Mouse (Mus musculus) forebrain, embryonic 13.5 days (tissue): ENCODE measurements around the gene Rab27a. TPM values are rescaled to one million over a fixed set of nuclear protein-coding genes. Genes with fewer than 3 reads are reported as not detected.
A peak's percentile ranks its signal among the peaks of the same experiment; 100 is the strongest.
"Not testable (repeated sequence)": the region's sequence is repeated elsewhere in the genome, so short reads cannot be mapped to it uniquely, and the experiment has no call there.

Experiments used
- ATAC-seq: fragments of 200-750 bp; cut with Nextera tagmentation; 2 replicates; pipeline ENCODE4 v1.8.0; 2017
- H3K27ac ChIP-seq: fragments of 300-500 bp; sonication (generic); 2 replicates; pipeline ENCODE4 v1.5.1; 2015; ENCODE audit warnings: inconsistent platforms, mild to moderate bottlenecking, moderate library complexity
- H3K27me3 ChIP-seq: fragments of 300-500 bp; sonication (generic); 2 replicates; pipeline ENCODE4 v1.6.1; 2015; ENCODE audit warnings: mild to moderate bottlenecking, inconsistent platforms
- H3K36me3 ChIP-seq: fragments of 300-500 bp; sonication (generic); 2 replicates; pipeline ENCODE4 v1.6.1; 2015; ENCODE audit warnings: mild to moderate bottlenecking, inconsistent platforms; ENCODE audit not compliant: poor library complexity, severe bottlenecking
- H3K4me1 ChIP-seq: fragments of 300-500 bp; sonication (generic); 2 replicates; pipeline ENCODE4 v1.6.1; 2015; ENCODE audit warnings: inconsistent platforms
- H3K4me2 ChIP-seq: fragments of 300-500 bp; sonication (generic); 2 replicates; pipeline ENCODE4 v1.6.1; 2015; ENCODE audit warnings: inconsistent platforms, mild to moderate bottlenecking, moderate library complexity
- H3K4me3 ChIP-seq: fragments of 300-500 bp; sonication (generic); 2 replicates; pipeline ENCODE4 v1.5.1; 2015; ENCODE audit warnings: mild to moderate bottlenecking, inconsistent platforms
- H3K9ac ChIP-seq: fragments of 300-500 bp; sonication (generic); 2 replicates; pipeline ENCODE4 v1.6.1; 2015; ENCODE audit warnings: mild to moderate bottlenecking, inconsistent platforms
- H3K9me3 ChIP-seq: fragments of 300-500 bp; sonication (generic); replicated peaks from 2 replicates; pipeline ENCODE4 v1.6.1; 2016; ENCODE audit warnings: inconsistent platforms
- WGBS: fragments of 180-500 bp; shearing (Covaris S2); methylation state at CpG from one replicate; pipeline ENCODE4 v1.1.7; 2015; 5-methylcytosine and 5-hydroxymethylcytosine counted together
- polyA plus RNA-seq: library from polyadenylated mRNA; unstranded; fragments of >200 nt; fragmentation: Nextera tagmentation; extraction: Ambion mirVana; gene quantifications from 2 replicates; pipeline ENCODE4 v1.2.1, GENCODE M21; 2015

Rab27a gene
- polyA plus RNA-seq, 1 experiment from 2014 or later, result 0.96 TPM

DNA sequence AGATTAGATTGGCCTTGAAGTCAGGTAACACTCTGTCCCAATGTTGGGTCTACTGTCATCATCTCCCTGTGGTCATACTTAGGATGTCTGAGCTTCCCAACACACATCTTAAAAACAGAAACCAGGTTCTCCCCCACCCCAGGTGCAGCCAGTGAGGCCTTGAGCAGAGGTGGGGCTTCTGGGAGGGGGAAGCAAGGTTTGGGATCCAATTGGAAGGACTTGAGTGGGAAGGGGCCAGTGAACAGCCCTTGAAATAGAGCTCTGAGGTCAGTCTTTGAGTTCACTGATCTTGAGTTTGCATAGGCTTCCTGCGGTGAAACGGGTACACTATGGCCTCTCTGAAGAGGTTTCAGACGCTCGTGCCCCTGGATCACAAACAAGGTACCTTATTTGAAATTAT lies 57.5 kb downstream of the Rab27a start, which contains the start of gene Gm20509:
Gene Gm20509, plus strand, starts transcription at position 290 of the 400 bp plus-strand sequence.
- Histone ChIP-seq H3K36me3 (no peaks in the 10 kb centered on the region), H3K4me1 (peaks cover 8% of the 10 kb centered on the region), H3K27ac (no peak within 1 kb of the TSS), H3K4me2 (peak within 1 kb of the TSS; percentile 79), H3K27me3 (peaks cover 60% of the 10 kb centered on the region), H3K9ac (peak within 1 kb of the TSS; percentile 61), H3K4me3 (peak within 1 kb of the TSS; percentile 42), H3K9me3 (no peaks in the 10 kb centered on the region)
- WGBS, result 94% methylated on average over 4 of the region's 4 CpGs
- ATAC-seq, result no peak

DNA sequence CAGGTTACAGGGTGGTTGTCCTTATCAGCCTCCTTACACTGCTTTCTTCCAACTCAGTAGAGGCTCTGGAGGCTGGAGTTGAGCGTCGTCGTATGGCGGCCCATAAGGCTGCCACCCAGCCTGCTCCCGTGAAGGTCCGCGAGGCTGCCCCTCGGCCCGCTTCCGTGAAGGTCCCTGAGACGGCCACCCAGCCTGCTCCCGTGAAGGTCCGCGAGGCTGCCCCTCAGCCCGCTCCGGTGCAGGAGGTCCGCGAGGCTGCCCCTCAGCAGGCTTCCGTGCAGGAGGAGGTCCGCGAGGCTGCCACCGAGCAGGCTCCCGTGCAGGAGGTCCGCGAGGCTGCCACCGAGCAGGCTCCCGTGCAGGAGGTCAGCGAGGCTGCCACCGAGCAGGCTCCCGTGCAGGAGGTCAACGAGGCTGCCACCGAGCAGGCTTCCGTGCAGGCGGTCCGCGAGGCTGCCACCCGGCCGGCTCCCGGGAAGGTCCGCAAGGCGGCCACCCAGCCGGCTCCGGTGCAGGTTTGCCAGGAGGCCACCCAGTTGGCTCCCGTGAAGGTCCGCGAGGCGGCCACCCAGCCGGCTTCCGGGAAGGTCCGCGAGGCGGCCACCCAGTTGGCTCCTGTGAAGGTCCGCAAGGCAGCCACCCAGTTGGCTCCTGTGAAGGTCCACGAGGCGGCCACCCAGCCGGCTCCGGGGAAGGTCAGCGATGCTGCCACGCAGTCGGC lies 58.7 kb downstream of the Rab27a start:
- 5% methylated on average over 58 of the region's 60 CpGs for WGBS
- Histone ChIP-seq H3K4me2 (peak overlapping the region; percentile 79), H3K9ac (peak overlapping the region; percentile 61), H3K36me3 (no peaks in the 10 kb centered on the region), H3K4me1 (peaks cover 8% of the 10 kb centered on the region), H3K4me3 (peak overlapping the region; percentile 42), H3K9me3 (no peaks in the 10 kb centered on the region), H3K27ac (no peak overlapping the region), H3K27me3 (peaks cover 64% of the 10 kb centered on the region)
- ATAC-seq, result peak; percentile 27; the same call in 1 of the 2 replicates

DNA sequence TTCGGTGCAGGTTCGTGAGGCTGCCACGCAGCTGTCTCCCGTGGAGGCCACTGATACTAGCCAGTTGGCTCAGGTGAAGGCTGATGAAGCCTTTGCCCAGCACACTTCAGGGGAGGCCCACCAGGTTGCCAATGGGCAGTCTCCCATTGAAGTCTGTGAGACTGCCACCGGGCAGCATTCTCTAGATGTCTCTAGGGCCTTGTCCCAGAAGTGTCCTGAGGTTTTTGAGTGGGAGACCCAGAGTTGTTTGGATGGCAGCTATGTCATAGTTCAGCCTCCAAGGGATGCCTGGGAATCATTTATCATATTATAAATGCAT lies 59.2 kb downstream of the Rab27a start:
- H3K4me1 ChIP-seq, result peaks cover 8% of the 10 kb centered on the region
- ATAC-seq, result no peak; the same call in 1 of the 2 replicates
- H3K4me3 ChIP-seq, result peak overlapping the region; percentile 42

DNA sequence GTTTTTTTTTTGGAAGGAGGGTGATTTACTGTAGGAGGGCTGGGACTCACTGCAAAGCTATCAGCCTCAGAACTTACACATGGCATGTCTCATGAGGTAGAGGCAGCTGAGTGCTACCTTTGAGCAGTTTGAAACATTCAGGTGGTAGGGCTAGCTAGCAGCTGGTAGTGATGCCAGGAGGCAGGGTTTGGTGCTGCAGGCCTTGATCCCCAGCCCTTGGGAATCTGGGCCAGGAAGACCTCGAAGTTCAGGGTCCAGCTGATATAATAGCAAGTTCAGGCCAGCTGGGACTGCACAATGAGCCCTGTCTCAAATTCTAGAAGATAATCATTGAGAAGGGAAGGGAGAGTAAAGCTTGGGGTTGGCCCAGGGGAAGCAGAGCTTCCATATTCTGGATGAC lies 60.5 kb downstream of the Rab27a start:
- Histone ChIP-seq H3K9ac (no peak overlapping the region), H3K27ac (no peak overlapping the region), H3K4me3 (no peak overlapping the region), H3K36me3 (no peaks in the 10 kb centered on the region), H3K9me3 (no peaks in the 10 kb centered on the region), H3K27me3 (peaks cover 68% of the 10 kb centered on the region), H3K4me1 (peaks cover 8% of the 10 kb centered on the region), H3K4me2 (no peak overlapping the region)
- 60% methylated on average over 1 of the region's 1 CpGs for WGBS
- no peak for ATAC-seq

More for the DNA sequence above, 59.2 kb downstream of the Rab27a start:
- peak overlapping the region; percentile 61; the same call in 1 of the 2 replicates for H3K9ac ChIP-seq
- H3K27ac ChIP-seq, result no peak overlapping the region
- H3K36me3 ChIP-seq, result no peaks in the 10 kb centered on the region
- H3K9me3 ChIP-seq, result no peaks in the 10 kb centered on the region
- peak overlapping the region; percentile 79 for H3K4me2 ChIP-seq
- 36% methylated on average over 5 of the region's 5 CpGs for WGBS
- peaks cover 67% of the 10 kb centered on the region for H3K27me3 ChIP-seq

DNA sequence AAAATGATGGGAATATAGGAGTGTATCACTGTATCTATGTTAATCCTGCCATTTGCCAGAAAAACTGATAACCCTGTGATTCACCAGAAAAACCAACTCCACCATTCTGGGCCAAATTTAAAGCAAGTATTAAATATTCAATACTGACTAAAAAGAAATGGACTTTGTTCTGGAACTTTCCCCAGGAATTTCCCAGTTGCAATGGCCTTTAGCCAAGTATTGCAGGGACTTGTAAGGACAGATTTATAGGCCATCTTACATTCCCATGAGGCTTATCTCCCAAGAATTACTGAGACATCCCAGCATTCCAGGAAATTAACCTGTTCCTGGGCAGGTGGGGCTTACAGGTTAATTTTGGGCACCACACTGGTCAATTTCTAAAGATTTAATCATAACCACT lies 61.1 kb downstream of the Rab27a start:
- no peak overlapping the region for H3K4me3 ChIP-seq
- H3K4me1 ChIP-seq, result peaks cover 8% of the 10 kb centered on the region
- ATAC-seq, result no peak
- H3K9ac ChIP-seq, result no peak overlapping the region
- H3K27ac ChIP-seq, result no peak overlapping the region
- H3K9me3 ChIP-seq, result no peaks in the 10 kb centered on the region
- H3K27me3 ChIP-seq, result peaks cover 68% of the 10 kb centered on the region
- no peak overlapping the region for H3K4me2 ChIP-seq
- H3K36me3 ChIP-seq, result no peaks in the 10 kb centered on the region

- Histone ChIP-seq H3K9me3 (no peaks in the 10 kb centered on the region), H3K9ac (peak within 1 kb of the TSS; percentile 82), H3K4me1 (peaks cover 7% of the 10 kb centered on the region), H3K36me3 (peaks cover 29% of the 10 kb centered on the region), H3K4me3 (peak within 1 kb of the TSS; percentile 85), H3K27ac (peak within 1 kb of the TSS; percentile 66), H3K4me2 (peak within 1 kb of the TSS; percentile 68), H3K27me3 (0 out of 2 replicates have a peak, but pooled peaks cover 3% of the 10 kb centered on the region)
- WGBS, result under 1% methylated on average over 64 of the region's 64 CpGs
- ATAC-seq, result peak; percentile 98
Measured at GRCm38 (mm10) chr9:73112919-73113906, 68.6 kb downstream of the Rab27a start, which contains the start of gene Rsl24d1. TSS of gene Rsl24d1 (plus strand) at chr9:73113426.

- H3K9me3 ChIP-seq, H3K4me2 ChIP-seq, H3K9ac ChIP-seq, H3K27me3 ChIP-seq, H3K4me1 ChIP-seq, H3K27ac ChIP-seq, H3K4me3 ChIP-seq, ATAC-seq: not testable (repeated sequence)
- 97% methylated on average over 5 of the region's 6 CpGs for WGBS
- H3K36me3 ChIP-seq, result peaks cover 57% of the 10 kb centered on the region
Measured at GRCm38 (mm10) chr9:73116704-73117103, 72.0 kb downstream of the Rab27a start.

DNA sequence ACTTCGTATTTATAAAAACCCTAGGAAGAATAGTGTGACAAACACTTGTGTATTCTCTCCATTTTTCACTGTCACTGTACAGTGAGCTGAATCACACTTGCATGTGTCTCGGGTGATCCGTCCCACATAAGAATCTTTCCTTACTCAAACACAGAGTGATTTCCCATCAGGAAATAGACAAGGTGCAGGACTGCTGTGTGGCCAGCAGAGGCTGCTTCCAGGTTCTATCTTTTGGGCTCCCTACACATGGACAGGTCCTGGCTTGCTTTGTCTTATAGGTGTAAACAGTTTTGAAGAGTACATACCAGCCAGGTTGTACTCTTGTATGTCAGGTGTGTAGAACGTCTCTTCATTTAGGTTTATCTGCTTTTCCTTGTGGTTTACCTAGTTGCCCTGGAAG lies 73.4 kb downstream of the Rab27a start:
- H3K4me3 ChIP-seq, result no peak overlapping the region
- H3K9ac ChIP-seq, result no peak overlapping the region
- 90% methylated on average over 4 of the region's 4 CpGs for WGBS
- no peak overlapping the region for H3K27ac ChIP-seq
- H3K4me1 ChIP-seq, result peaks cover 7% of the 10 kb centered on the region
- no peak for ATAC-seq
- no peak overlapping the region for H3K4me2 ChIP-seq
- no peaks in the 10 kb centered on the region for H3K27me3 ChIP-seq
- H3K9me3 ChIP-seq, result no peaks in the 10 kb centered on the region
- H3K36me3 ChIP-seq, result peaks cover 65% of the 10 kb centered on the region

DNA sequence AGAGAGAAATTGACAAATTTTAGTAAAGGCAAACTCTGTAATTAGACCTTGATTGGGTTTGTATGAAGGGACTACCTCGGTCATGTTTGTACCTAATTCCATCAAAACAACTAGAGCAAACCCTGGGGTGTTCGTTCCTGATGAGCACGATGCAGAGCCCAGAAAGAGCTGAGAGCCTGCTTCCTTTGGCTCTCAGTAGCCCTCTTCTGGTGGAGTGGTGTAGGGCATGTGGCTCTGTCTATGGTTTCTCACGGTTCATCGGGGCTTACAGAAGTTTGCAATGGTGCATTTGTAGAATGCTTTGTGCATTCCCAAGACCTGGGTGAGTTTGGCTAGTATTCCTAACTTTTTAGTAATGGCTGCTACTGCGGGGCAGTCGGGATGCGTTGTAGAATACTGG lies 77.1 kb downstream of the Rab27a start:
- H3K4me1 ChIP-seq, result no peaks in the 10 kb centered on the region
- no peak overlapping the region for H3K9ac ChIP-seq
- H3K4me2 ChIP-seq, result no peak overlapping the region
- no peak overlapping the region for H3K27ac ChIP-seq
- no peak for ATAC-seq
- peaks cover 83% of the 10 kb centered on the region for H3K36me3 ChIP-seq
- WGBS, result 75% methylated on average over 8 of the region's 8 CpGs
- H3K27me3 ChIP-seq, result no peaks in the 10 kb centered on the region
- H3K4me3 ChIP-seq, result no peak overlapping the region
- H3K9me3 ChIP-seq, result no peaks in the 10 kb centered on the region

DNA sequence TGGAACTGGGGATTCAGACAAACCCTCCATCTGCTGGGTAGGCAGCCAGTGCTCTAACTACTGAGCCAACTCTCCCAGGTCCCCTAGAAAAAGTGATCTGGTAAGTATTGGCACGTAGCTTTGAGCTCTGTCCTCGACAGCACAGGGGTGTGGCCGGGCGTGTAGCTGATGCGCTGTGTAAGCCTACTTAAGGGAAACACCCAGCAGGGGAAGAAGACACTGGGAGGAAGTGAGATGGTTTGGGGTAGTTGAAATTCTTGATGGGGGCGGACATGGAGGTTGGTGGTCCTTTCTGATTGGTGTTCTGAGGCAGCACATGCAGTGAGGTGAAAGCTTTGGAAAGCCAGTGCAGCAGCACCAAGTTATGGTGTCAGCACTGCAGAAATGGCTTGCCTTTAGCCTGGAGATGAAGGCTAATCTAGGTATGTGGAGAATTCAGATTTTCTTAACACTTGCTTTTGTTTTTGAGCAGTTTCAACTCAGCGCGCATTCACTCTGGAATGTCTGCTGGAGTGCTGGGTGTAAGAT lies 80.5 kb downstream of the Rab27a start:
- no peak overlapping the region for H3K27ac ChIP-seq

DNA sequence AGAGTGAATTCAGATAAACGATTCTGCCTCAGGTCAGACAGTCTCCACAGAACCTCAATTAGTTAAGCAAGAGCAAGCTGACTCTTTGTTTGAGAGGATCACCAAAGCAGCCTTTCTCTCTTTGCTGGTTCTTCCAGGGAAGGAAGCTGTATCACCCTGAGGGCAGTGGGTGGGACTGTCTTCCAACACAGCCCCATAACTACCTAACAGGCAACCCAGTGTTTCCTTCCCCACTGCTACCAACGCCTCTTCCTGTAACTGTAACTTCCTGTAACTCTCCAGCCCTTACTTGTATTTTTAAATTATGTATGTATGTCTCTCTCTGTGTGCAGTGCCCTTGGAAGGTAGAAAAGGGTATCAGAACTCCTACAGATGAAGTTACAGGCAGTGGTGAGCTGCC lies 82.8 kb downstream of the Rab27a start:
- no peak for ATAC-seq
- peaks cover 74% of the 10 kb centered on the region for H3K36me3 ChIP-seq

More for the DNA sequence above, 80.5 kb downstream of the Rab27a start:
- Histone ChIP-seq H3K4me2 (no peak overlapping the region), H3K27me3 (no peaks in the 10 kb centered on the region), H3K9me3 (no peaks in the 10 kb centered on the region), H3K4me3 (no peak overlapping the region), H3K9ac (no peak overlapping the region), H3K4me1 (no peaks in the 10 kb centered on the region), H3K36me3 (peaks cover 93% of the 10 kb centered on the region)
- ATAC-seq, result no peak
- 94% methylated on average over 8 of the region's 8 CpGs for WGBS

DNA sequence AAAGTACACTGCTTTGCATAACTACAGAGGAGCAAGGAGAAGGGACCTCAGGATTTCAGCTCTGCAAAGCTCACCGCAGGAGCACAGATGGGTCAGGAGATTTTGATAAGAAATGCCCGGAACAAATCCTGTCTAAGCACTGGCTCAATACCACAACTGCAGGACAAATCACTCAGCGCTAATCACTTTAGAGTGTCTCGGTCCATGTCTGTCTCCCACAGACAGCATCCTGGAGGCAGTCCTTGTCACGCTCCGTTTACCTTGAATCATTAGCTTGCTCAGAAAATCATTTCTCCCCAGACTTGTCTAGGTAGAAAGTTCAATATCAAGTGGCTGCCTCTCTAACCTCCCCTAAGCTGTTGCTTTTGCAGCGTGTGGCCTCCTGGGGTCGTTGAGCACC lies 85.2 kb downstream of the Rab27a start:
- no peak overlapping the region for H3K9ac ChIP-seq
- 76% methylated on average over 8 of the region's 8 CpGs for WGBS
- no peak overlapping the region for H3K4me3 ChIP-seq
- no peak overlapping the region for H3K4me2 ChIP-seq
- H3K9me3 ChIP-seq, result no peaks in the 10 kb centered on the region
- no peak for ATAC-seq
- no peaks in the 10 kb centered on the region for H3K4me1 ChIP-seq
- peaks cover 58% of the 10 kb centered on the region for H3K36me3 ChIP-seq
- H3K27me3 ChIP-seq, result no peaks in the 10 kb centered on the region
- H3K27ac ChIP-seq, result no peak overlapping the region

More for the DNA sequence above, 82.8 kb downstream of the Rab27a start:
- Histone ChIP-seq H3K27me3 (no peaks in the 10 kb centered on the region), H3K27ac (no peak overlapping the region), H3K4me1 (no peaks in the 10 kb centered on the region), H3K4me3 (no peak overlapping the region), H3K9me3 (no peaks in the 10 kb centered on the region), H3K9ac (no peak overlapping the region), H3K4me2 (no peak overlapping the region)
- 90% methylated on average over 2 of the region's 2 CpGs for WGBS
